Mouse (Mus musculus): ENCODE measurements around the gene Gm15093. TPM values are rescaled to one million over a fixed set of nuclear protein-coding genes. Genes with fewer than 3 reads are reported as not detected.

Gm15093 gene
- polyA plus RNA-seq (2012; fragmentation: generic; extraction: Trizol), result under 1 TPM; 0.02 to 0.28 TPM

GRCm38 (mm10) chrX:149272077-149272476 lies at the start of gene Gm15093:
TSS of gene Gm15093 (plus strand) at chrX:149272377.

Other genes starting within 250 kb of the Gm15093 start
- gene Ott, start 198.1 kb upstream of the Gm15093 start, polyA plus RNA-seq (2012; fragmentation: generic; extraction: Trizol), result not detected
- not detected for gene Gm15085, start 175.2 kb downstream of the Gm15093 start, polyA plus RNA-seq (2012; fragmentation: generic; extraction: Trizol)